Mouse (Mus musculus): ENCODE data around the gene Abhd8. TPM values are rescaled to one million over a fixed set of nuclear protein-coding genes. Genes with fewer than 3 reads are reported as not detected.
A peak's percentile ranks its signal among the peaks of the same experiment; 100 is the strongest.

Gene Abhd8
- polyA plus RNA-seq, 1 experiment from 2014 or later = 192 TPM

GRCm38 (mm10) chr8:71468001-71468400 lies 4.5 kb upstream of the Abhd8 start:
- H3K4me3 ChIP-seq (replicated peaks) = no peak overlapping the region; the same call in 1 of the 2 replicates
- H3K9me3 ChIP-seq (replicated peaks) = no peaks in the 10 kb centered on the region
- H3K27ac ChIP-seq (replicated peaks) = no peak overlapping the region
- no peak for ATAC-seq (ENCODE audit: low FRiP score)
- H3K9ac ChIP-seq (replicated peaks) = no peak overlapping the region
- peaks cover 43% of the 10 kb centered on the region for H3K4me1 ChIP-seq
- peaks cover 22% of the 10 kb centered on the region for H3K36me3 ChIP-seq
- H3K4me2 ChIP-seq = no peak overlapping the region
- 82% methylated on average over 1 of the region's 1 CpGs for whole genome bisulfite sequencing
- H3K27me3 ChIP-seq (replicated peaks) = no peaks in the 10 kb centered on the region

DNA sequence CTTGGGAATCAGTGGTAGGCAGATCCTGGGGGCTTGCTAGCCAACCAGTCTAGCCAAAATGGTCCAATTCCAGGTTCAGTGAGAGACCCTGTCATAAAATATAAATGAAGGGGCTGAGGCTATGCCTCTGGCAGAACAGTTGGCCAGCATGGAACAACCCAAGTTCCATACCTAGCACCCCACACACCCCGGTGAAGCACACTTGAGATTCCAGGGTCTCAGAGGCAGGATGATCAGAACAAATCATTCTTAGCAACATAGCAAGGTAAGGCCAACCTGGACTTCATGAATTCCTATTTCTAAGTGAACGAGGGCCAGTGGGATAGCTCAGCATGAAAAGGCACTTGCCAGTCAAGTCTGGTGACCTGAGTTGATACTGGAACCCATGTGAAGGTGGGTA lies 3.7 kb upstream of the Abhd8 start:
- no peak for ATAC-seq (ENCODE audit: low FRiP score)
- Histone ChIP-seq H3K4me1 (peaks cover 51% of the 10 kb centered on the region), H3K27ac (replicated peaks) (no peak overlapping the region), H3K4me3 (replicated peaks) (no peak overlapping the region), H3K9ac (replicated peaks) (no peak overlapping the region), H3K9me3 (replicated peaks) (no peaks in the 10 kb centered on the region), H3K36me3 (peaks cover 14% of the 10 kb centered on the region), H3K27me3 (replicated peaks) (no peaks in the 10 kb centered on the region), H3K4me2 (no peak overlapping the region)
- WGBS = 99% methylated on average over 2 of the region's 2 CpGs

- H3K4me3 ChIP-seq (replicated peaks) = no peak overlapping the region
- H3K9me3 ChIP-seq (replicated peaks) = no peaks in the 10 kb centered on the region
- H3K27ac ChIP-seq (replicated peaks) = no peak overlapping the region
- no peak overlapping the region for H3K9ac ChIP-seq (replicated peaks)
- H3K36me3 ChIP-seq = peaks cover 8% of the 10 kb centered on the region
- H3K4me2 ChIP-seq = peak overlapping the region; percentile 95; the same call in 1 of the 2 replicates
- ATAC-seq (ENCODE audit: low FRiP score) = no peak
- 97% methylated on average over 5 of the region's 5 CpGs for WGBS
- peaks cover 61% of the 10 kb centered on the region for H3K4me1 ChIP-seq
- H3K27me3 ChIP-seq (replicated peaks) = no peaks in the 10 kb centered on the region
Observed at GRCm38 (mm10) chr8:71466198-71466597, 2.7 kb upstream of the Abhd8 start.

DNA sequence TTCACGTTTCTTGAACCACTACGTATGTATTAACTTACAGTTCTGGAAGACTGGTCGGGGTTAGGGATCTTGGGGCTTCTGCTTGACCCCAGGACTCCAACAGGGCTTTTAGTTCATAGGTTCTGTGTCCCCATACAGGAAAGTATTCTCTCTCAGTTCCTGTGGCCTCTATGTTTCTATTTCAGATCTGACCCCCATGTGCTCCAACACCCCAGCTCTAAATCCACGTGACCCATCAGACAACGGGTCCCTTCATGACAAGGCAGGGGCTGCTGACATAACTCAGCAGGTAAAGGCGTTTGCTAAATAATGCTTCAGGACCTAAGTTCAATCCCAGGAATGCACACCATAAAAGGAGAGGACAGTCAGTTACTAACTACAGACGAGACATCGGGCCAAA lies 2.3 kb upstream of the Abhd8 start:
- WGBS = 86% methylated on average over 8 of the region's 8 CpGs
- Histone ChIP-seq H3K4me2 (peak overlapping the region; percentile 95), H3K27me3 (replicated peaks) (no peaks in the 10 kb centered on the region), H3K9ac (replicated peaks) (peak overlapping the region; percentile 57), H3K9me3 (replicated peaks) (no peaks in the 10 kb centered on the region), H3K4me3 (replicated peaks) (peak overlapping the region; percentile 93), H3K4me1 (peaks cover 61% of the 10 kb centered on the region), H3K36me3 (peaks cover 8% of the 10 kb centered on the region), H3K27ac (replicated peaks) (no peak overlapping the region)
- ATAC-seq (ENCODE audit: low FRiP score) = no peak

GRCm38 (mm10) chr8:71464513-71465500 lies 1.4 kb upstream of the Abhd8 start, which contains the start of gene Mrpl34:
Mrpl34 (plus strand) TSS chr8:71464959.
- H3K4me1 ChIP-seq = peaks cover 58% of the 10 kb centered on the region
- H3K27ac ChIP-seq (replicated peaks) = peak within 1 kb of the TSS; percentile 87
- no peaks in the 10 kb centered on the region for H3K9me3 ChIP-seq (replicated peaks)
- H3K36me3 ChIP-seq = peaks cover 13% of the 10 kb centered on the region
- no peaks in the 10 kb centered on the region for H3K27me3 ChIP-seq (replicated peaks)
- under 1% methylated on average over 59 of the region's 59 CpGs for WGBS
- H3K4me3 ChIP-seq (replicated peaks) = peak within 1 kb of the TSS; percentile 93
- H3K9ac ChIP-seq (replicated peaks) = peak within 1 kb of the TSS; percentile 92
- H3K4me2 ChIP-seq = peak within 1 kb of the TSS; percentile 95
- peak; percentile 70 for ATAC-seq (ENCODE audit: low FRiP score)

DNA sequence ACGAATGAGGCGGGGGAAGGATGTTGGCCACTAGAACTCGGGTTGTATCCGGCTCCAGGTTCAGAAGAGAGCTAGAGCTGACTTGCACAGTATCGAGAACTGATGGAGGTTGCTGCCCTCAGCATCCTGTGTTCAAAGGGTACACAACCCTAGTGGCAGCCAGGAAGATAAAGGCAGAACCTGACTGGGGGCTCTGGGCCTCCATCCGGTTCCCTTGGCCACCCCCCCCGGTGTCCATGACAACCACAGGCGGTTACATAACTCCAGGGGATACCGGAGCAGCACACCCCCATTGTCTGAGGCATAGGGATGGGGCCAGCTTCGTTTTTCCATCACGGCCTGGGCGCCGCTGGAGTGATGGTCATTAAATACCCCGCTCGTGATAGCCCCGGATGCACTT lies 669 bp downstream of the Abhd8 start:
- WGBS = 5% methylated on average over 16 of the region's 16 CpGs
- peak overlapping the region; percentile 95 for H3K4me2 ChIP-seq
- H3K4me3 ChIP-seq (replicated peaks) = peak overlapping the region; percentile 93
- ATAC-seq (ENCODE audit: low FRiP score) = peak; percentile 2; the same call in 1 of the 2 replicates
- H3K9ac ChIP-seq (replicated peaks) = peak overlapping the region; percentile 92
- no peaks in the 10 kb centered on the region for H3K27me3 ChIP-seq (replicated peaks)
- H3K36me3 ChIP-seq = peaks cover 33% of the 10 kb centered on the region
- peaks cover 65% of the 10 kb centered on the region for H3K4me1 ChIP-seq
- H3K9me3 ChIP-seq (replicated peaks) = no peaks in the 10 kb centered on the region
- peak overlapping the region; percentile 87 for H3K27ac ChIP-seq (replicated peaks)

DNA sequence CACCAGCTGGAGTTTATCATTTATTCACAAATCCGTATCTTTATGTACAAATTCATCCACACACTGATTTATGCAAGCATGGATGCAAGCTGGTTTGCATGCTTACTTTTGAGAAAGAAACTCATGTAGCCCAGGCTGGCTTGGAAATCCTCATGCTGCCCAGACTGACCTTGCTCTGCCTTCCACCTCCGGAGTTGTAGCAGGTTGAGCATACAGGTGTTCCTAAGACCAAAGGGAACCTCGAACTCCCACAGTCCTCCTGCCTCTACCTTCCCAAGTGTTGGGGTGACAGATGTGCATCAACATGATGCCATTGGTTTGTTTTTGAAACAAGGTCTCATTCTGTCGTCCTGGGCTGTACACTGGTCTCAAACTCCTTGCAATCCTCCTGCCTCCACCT lies 1.3 kb downstream of the Abhd8 start:
- no peaks in the 10 kb centered on the region for H3K9me3 ChIP-seq (replicated peaks)
- H3K4me2 ChIP-seq = peak overlapping the region; percentile 95
- no peak for ATAC-seq (ENCODE audit: low FRiP score)
- no peak overlapping the region; the same call in 1 of the 2 replicates for H3K27ac ChIP-seq (replicated peaks)
- H3K9ac ChIP-seq (replicated peaks) = peak overlapping the region; percentile 92
- peak overlapping the region; percentile 93 for H3K4me3 ChIP-seq (replicated peaks)
- H3K4me1 ChIP-seq = peaks cover 65% of the 10 kb centered on the region
- H3K36me3 ChIP-seq = peaks cover 39% of the 10 kb centered on the region
- no peaks in the 10 kb centered on the region for H3K27me3 ChIP-seq (replicated peaks)
- WGBS = 70% methylated on average over 4 of the region's 4 CpGs

DNA sequence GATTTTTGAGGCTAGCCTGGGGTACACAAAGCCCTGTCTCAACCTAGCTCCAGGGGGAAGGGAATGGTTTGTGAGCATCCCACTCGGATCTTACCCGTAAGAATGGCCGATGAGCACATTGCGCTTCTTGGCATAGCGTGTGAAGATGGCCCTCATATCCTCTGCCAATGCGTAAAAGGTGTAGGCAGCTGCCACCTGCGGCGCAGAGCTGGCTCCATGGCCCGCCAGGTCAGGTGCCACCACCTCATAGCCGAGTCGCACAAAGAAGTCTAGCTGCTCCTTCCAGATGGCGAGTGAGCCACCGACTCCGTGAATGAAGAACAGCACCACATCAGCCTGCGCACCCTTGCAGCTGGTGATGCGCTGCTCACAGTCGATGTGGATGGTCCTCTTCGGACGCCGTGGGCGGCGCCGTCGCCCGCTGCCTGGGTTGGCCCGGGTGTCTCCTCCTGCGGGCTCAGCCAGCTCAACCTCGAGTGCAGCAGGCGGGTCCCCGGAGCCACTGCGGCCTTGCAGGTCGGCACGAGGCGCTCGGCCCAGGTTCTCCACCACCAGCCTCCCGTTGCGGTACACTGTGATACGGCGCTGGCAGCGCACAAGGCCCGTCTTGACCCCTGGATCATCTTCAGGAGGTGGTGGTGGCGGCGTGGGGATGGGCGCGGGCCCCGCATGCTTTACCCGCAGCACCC lies 2.2 kb downstream of the Abhd8 start:
- Histone ChIP-seq H3K9ac (replicated peaks) (no peak overlapping the region), H3K27me3 (replicated peaks) (no peaks in the 10 kb centered on the region), H3K4me3 (replicated peaks) (no peak overlapping the region), H3K9me3 (replicated peaks) (no peaks in the 10 kb centered on the region), H3K36me3 (peaks cover 46% of the 10 kb centered on the region), H3K27ac (replicated peaks) (no peak overlapping the region), H3K4me1 (peaks cover 65% of the 10 kb centered on the region), H3K4me2 (peak overlapping the region; percentile 95)
- WGBS = 83% methylated on average over 47 of the region's 47 CpGs
- ATAC-seq (ENCODE audit: low FRiP score) = no peak

- Histone ChIP-seq H3K27ac (replicated peaks) (no peak overlapping the region), H3K9ac (replicated peaks) (no peak overlapping the region), H3K4me3 (replicated peaks) (no peak overlapping the region), H3K36me3 (peaks cover 46% of the 10 kb centered on the region), H3K4me1 (peaks cover 59% of the 10 kb centered on the region), H3K4me2 (no peak overlapping the region), H3K9me3 (replicated peaks) (no peaks in the 10 kb centered on the region), H3K27me3 (replicated peaks) (no peaks in the 10 kb centered on the region)
- WGBS = 93% methylated on average over 6 of the region's 6 CpGs
- ATAC-seq (ENCODE audit: low FRiP score) = no peak
Observed at GRCm38 (mm10) chr8:71460716-71461115, 2.7 kb downstream of the Abhd8 start.

DNA sequence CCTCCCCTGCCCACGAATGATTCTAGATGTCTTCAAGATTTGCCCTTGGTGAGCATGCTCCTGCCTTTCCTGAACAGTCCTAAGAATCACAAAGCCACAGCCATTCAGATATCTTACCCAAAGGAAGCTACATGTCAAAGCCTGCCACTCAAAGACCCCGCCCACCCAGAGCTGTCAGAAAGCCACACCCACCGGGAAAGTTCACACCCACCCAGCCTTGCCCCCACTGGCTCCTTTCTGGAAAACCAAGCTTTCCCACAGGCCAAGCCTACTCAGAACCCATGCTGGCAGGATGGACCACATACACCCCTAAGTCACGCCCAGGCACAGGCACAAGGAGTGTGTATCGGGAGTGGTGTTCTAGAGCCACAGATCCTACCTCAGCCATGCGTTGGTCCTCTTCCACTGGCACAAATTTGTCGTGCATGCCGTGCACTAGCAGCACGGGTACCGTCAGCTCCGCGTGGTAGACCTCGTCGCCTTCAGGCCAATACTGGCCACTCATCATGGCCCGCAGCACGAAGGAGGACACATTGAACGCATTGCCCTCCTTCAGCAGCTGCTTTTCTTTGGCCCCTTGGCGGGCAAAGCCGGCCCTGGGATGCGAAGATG lies 5.7 kb downstream of the Abhd8 start:
- 85% methylated on average over 20 of the region's 20 CpGs for WGBS
- Histone ChIP-seq H3K27ac (replicated peaks) (no peak overlapping the region), H3K9ac (replicated peaks) (no peak overlapping the region), H3K36me3 (peaks cover 46% of the 10 kb centered on the region), H3K27me3 (replicated peaks) (no peaks in the 10 kb centered on the region), H3K4me3 (replicated peaks) (no peak overlapping the region), H3K4me2 (no peak overlapping the region), H3K9me3 (replicated peaks) (no peaks in the 10 kb centered on the region), H3K4me1 (peaks cover 40% of the 10 kb centered on the region)
- no peak for ATAC-seq (ENCODE audit: low FRiP score)

DNA sequence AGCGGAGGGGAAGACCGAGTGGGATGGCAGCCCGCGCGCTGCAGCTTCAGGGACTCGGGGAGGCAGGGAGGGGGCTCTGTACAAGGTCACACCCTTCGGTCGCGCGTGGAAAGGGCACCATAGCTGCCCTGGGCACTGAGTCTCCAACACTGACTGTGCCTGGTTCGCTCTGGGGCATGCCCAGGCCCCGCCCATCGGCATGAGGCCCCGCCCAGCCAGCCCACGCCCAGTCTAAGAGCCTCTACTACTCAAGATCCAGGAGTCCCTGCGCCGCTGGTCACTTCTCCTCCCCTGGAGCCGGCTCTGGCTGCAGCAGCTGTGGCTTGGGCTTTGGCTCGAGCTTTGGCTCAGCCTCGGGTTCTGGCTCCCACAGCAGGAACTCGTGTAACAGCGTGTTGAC lies 6.5 kb downstream of the Abhd8 start:
- WGBS = 49% methylated on average over 22 of the region's 22 CpGs
- ATAC-seq (ENCODE audit: low FRiP score) = no peak
- Histone ChIP-seq H3K4me1 (peaks cover 31% of the 10 kb centered on the region), H3K4me3 (replicated peaks) (no peak overlapping the region), H3K9me3 (replicated peaks) (no peaks in the 10 kb centered on the region), H3K27me3 (replicated peaks) (no peaks in the 10 kb centered on the region), H3K27ac (replicated peaks) (no peak overlapping the region), H3K4me2 (no peak overlapping the region), H3K9ac (replicated peaks) (no peak overlapping the region), H3K36me3 (peaks cover 46% of the 10 kb centered on the region)
